ENCODE assay signal across 23 mouse cellular contexts in genomic region chr4:48100217-48100616, GRCm38 (mm10). TPM values are rescaled to one million over a fixed set of nuclear protein-coding genes. Genes with fewer than 3 reads are reported as not detected.
DNase-seq lines count a peak whose midpoint lies in the region; ATAC-seq and TF ChIP-seq lines count a peak whose summit lies in the region.
"Had no signal": no experiment of that assay in that cellular context is flagged by ENCODE, and none has a peak within 500 bp of the region (broad histone marks: within the 10 kb centered on the region; RNA-seq: fewer than 3 reads in every experiment).

No protein-coding gene starts in this region.

- no peaks in the 10 kb centered on the region for H3K9me3 ChIP-seq in midbrain, embryonic 11.5 days (ENCODE audit: control insufficient read depth, low read length)
- no peaks in the 10 kb centered on the region for H3K9me3 ChIP-seq in midbrain, postnatal 0 days (ENCODE audit: low read length)
- H3K9me3 ChIP-seq: embryonic facial prominence, embryonic 10.5 days; embryonic facial prominence, embryonic 12.5 days; forebrain, embryonic 13.5 days; forebrain, embryonic 15.5 days; G1E had no signal

- no peaks in the 10 kb centered on the region for H3K4me1 ChIP-seq in midbrain, embryonic 11.5 days (ENCODE audit: control insufficient read depth, insufficient read depth, low read length)
- H3K4me1 ChIP-seq in midbrain, postnatal 0 days (ENCODE audit: insufficient read depth, low read length) = no peaks in the 10 kb centered on the region
- H3K4me1 ChIP-seq: embryonic facial prominence, embryonic 10.5 days; embryonic facial prominence, embryonic 12.5 days; forebrain, embryonic 13.5 days; forebrain, embryonic 15.5 days had no signal

- no peak overlapping the region for H3K27ac ChIP-seq in midbrain, embryonic 11.5 days (ENCODE audit: low read depth, low read length)
- H3K27ac ChIP-seq in midbrain, postnatal 0 days (ENCODE audit: low read depth, low read length) = no peak overlapping the region
- H3K27ac ChIP-seq: embryonic facial prominence, embryonic 10.5 days; embryonic facial prominence, embryonic 12.5 days; forebrain, embryonic 13.5 days; forebrain, embryonic 15.5 days had no signal

- no peaks in the 10 kb centered on the region for H3K36me3 ChIP-seq in midbrain, embryonic 11.5 days (ENCODE audit: control insufficient read depth, insufficient read depth, low read length)
- H3K36me3 ChIP-seq in midbrain, postnatal 0 days (ENCODE audit: insufficient read depth, low read length) = no peaks in the 10 kb centered on the region
- H3K36me3 ChIP-seq: embryonic facial prominence, embryonic 10.5 days; embryonic facial prominence, embryonic 12.5 days; forebrain, embryonic 15.5 days; G1E had no signal

- no peak for ATAC-seq in midbrain, embryonic 11.5 days (ENCODE audit: low FRiP score)
- ATAC-seq in midbrain, postnatal 0 days (ENCODE audit: low FRiP score) = no peak
- peak; percentile 65 for ATAC-seq in megakaryocyte progenitor cell, adult 5-6 weeks (replicated peaks; ENCODE audit: poor library complexity)
- ATAC-seq: activated CD4-positive, CD25-positive, alpha-beta regulatory T cell, adult 4 months; CD4-positive, CD25-positive, alpha-beta regulatory T cell, adult 4 months; forebrain, embryonic 13.5 days; forebrain, embryonic 15.5 days; Patski had no signal

- TF ChIP-seq CTCF in midbrain, postnatal 0 days (IDR thresholded peaks at IDR 0.05) = no peak

- intact Hi-C loops in left cerebral cortex, postnatal 36 days (cut with DNase I) = no loop called here

- H3K9ac ChIP-seq in midbrain, embryonic 11.5 days (ENCODE audit: low read length) = no peak overlapping the region
- no peak overlapping the region for H3K9ac ChIP-seq in midbrain, postnatal 0 days (replicated peaks; ENCODE audit: low read length, poor library complexity, severe bottlenecking)
- H3K9ac ChIP-seq: embryonic facial prominence, embryonic 12.5 days; forebrain, embryonic 13.5 days; forebrain, embryonic 15.5 days had no signal

- H3K4me2 ChIP-seq in midbrain, embryonic 11.5 days = no peak overlapping the region
- H3K4me2 ChIP-seq in midbrain, postnatal 0 days (ENCODE audit: low read depth, low read length, poor library complexity, severe bottlenecking) = no peak overlapping the region
- H3K4me2 ChIP-seq: embryonic facial prominence, embryonic 12.5 days; forebrain, embryonic 13.5 days; forebrain, embryonic 15.5 days had no signal

- H3K27me3 ChIP-seq in midbrain, embryonic 11.5 days (ENCODE audit: control insufficient read depth, insufficient read depth, low read length) = no peaks in the 10 kb centered on the region
- H3K27me3 ChIP-seq in midbrain, postnatal 0 days (ENCODE audit: insufficient read depth, low read length) = no peaks in the 10 kb centered on the region
- H3K27me3 ChIP-seq: CH12.LX; embryonic facial prominence, embryonic 12.5 days; forebrain, embryonic 13.5 days; forebrain, embryonic 15.5 days had no signal

- WGBS in midbrain, embryonic 11.5 days = 88% methylated on average over 8 of the region's 8 CpGs
- WGBS in midbrain, postnatal 0 days = 86% methylated on average over 8 of the region's 8 CpGs

- H3K4me3 ChIP-seq in midbrain, embryonic 11.5 days (ENCODE audit: low read depth, low read length) = no peak overlapping the region
- H3K4me3 ChIP-seq in midbrain, postnatal 0 days (ENCODE audit: low read depth, low read length) = no peak overlapping the region
- H3K4me3 ChIP-seq: embryonic facial prominence, embryonic 10.5 days; embryonic facial prominence, embryonic 12.5 days; forebrain, embryonic 13.5 days; forebrain, embryonic 15.5 days had no signal

- DNase-seq in midbrain, embryonic 11.5 days (ENCODE audit: low spot score, missing footprints) = peak; percentile 56
- DNase-seq in midbrain, postnatal 0 days (ENCODE audit: low spot score) = no peak
- no peak for DNase-seq in left cerebral cortex, postnatal 36 days (ENCODE audit: low spot score in 2 of 2)
- no peak for DNase-seq in layer of hippocampus, postnatal 10 days (ENCODE audit: low spot score in 2 of 2)
- DNase-seq: adrenal gland, adult 8-10 months; adrenal gland, postnatal 14 days; adrenal gland, postnatal 36 days; B cell, adult 2 months; cerebellum, adult 11-12 months; cerebellum, adult 2 months; cerebellum, adult 9-10 months; cerebellum, postnatal 10 days; cerebellum, postnatal 25 days had no signal

RNA-seq across cellular contexts. Expression of gene Stx17, which starts 24.5 kb away (rescaled TPM):
- 23.6 and 24.7 TPM in 2 replicates for polyA plus RNA-seq in midbrain, embryonic 11.5 days (2014; fragmentation: Nextera tagmentation; extraction: Ambion mirVana)
- total RNA-seq in midbrain, postnatal 0 days (2014; rRNA removed) = 24.6 and 33.9 TPM in 2 replicates
- polyA plus RNA-seq in midbrain, postnatal 0 days (2015; fragmentation: Nextera tagmentation; extraction: Ambion mirVana) = 26.8 and 27.8 TPM in 2 replicates
- 11.1 and 14.8 TPM in 2 replicates for total RNA-seq in megakaryocyte progenitor cell, adult 5-6 weeks (2015)
- total RNA-seq in megakaryocyte progenitor cell, adult 5-6 weeks (2017) = 15.4 and 20.1 TPM in 2 replicates
- total RNA-seq in left cerebral cortex, postnatal 36 days (2021) = 10 to 100 TPM; 21.7 to 23.8 TPM
- 10 to 100 TPM; 29.7 to 32.4 TPM for total RNA-seq in layer of hippocampus, postnatal 10 days (2021)

RNA-seq across cellular contexts. Expression of gene Nr4a3, which starts 55.3 kb away (rescaled TPM):
- polyA plus RNA-seq in midbrain, embryonic 11.5 days (2014; fragmentation: Nextera tagmentation; extraction: Ambion mirVana) = 0.68 and 0.77 TPM in 2 replicates
- 1.9 and 3.2 TPM in 2 replicates for total RNA-seq in midbrain, postnatal 0 days (2014; rRNA removed)
- 0.36 and 0.95 TPM in 2 replicates for polyA plus RNA-seq in midbrain, postnatal 0 days (2015; fragmentation: Nextera tagmentation; extraction: Ambion mirVana)
- 0.59 and 0.88 TPM in 2 replicates for total RNA-seq in megakaryocyte progenitor cell, adult 5-6 weeks (2015)
- 0.20 and 2.5 TPM in 2 replicates for total RNA-seq in megakaryocyte progenitor cell, adult 5-6 weeks (2017)
- 10 to 100 TPM; 21.5 to 25.1 TPM for total RNA-seq in left cerebral cortex, postnatal 36 days (2021)
- total RNA-seq in layer of hippocampus, postnatal 10 days (2021) = 100 to 1,000 TPM; 106 to 107 TPM

Comparison
In these comparisons a context has a peak if more than half of its experiments do, and no peak if none do; other contexts are left out.
1. RNA of gene Nr4a3, which starts 55.3 kb away (total RNA-seq): 106 to 107 TPM in layer of hippocampus, postnatal 10 days; 21.5 to 25.1 TPM in left cerebral cortex, postnatal 36 days, 1.9 to 3.2 TPM in midbrain, postnatal 0 days and 0.20 to 2.5 TPM in megakaryocyte progenitor cell, adult 5-6 weeks; every median in the first group is over 4 times any median in the second.